Mouse (Mus musculus) heart, postnatal 0 days (tissue): ENCODE measurements around the gene 2010003K11Rik. TPM values are rescaled to one million over a fixed set of nuclear protein-coding genes. Genes with fewer than 3 reads are reported as not detected.

Experiments
- ATAC-seq: fragments of 200-750 bp; cut with Nextera tagmentation; 2 replicates; pipeline ENCODE4 v1.8.0; 2017; ENCODE audit warnings: low read depth, moderate number of reproducible peaks, moderate library complexity; ENCODE audit not compliant: insufficient read depth
- DNase-seq: peaks from one replicate; pipeline ENCODE4 v3.0.0-alpha.2; 2016; ENCODE audit warnings: low spot score
- H3K27ac ChIP-seq: fragments of 300-500 bp; sonication (generic); 2 replicates; pipeline ENCODE4 v1.5.1; 2014; ENCODE audit warnings: low read depth, mild to moderate bottlenecking
- H3K27me3 ChIP-seq: fragments of 300-500 bp; sonication (generic); 2 replicates; pipeline ENCODE4 v1.6.1; 2014; ENCODE audit warnings: low read length, mixed read lengths; ENCODE audit not compliant: control insufficient read depth, insufficient read depth
- H3K36me3 ChIP-seq: fragments of 300-500 bp; sonication (generic); replicated peaks from 2 replicates; pipeline ENCODE4 v1.6.1; 2014; ENCODE audit warnings: low read length, mixed read lengths; ENCODE audit not compliant: control insufficient read depth, insufficient read depth
- H3K4me1 ChIP-seq: fragments of 300-500 bp; sonication (generic); 2 replicates; pipeline ENCODE4 v1.6.1; 2014; ENCODE audit warnings: antibody characterized with exemption; ENCODE audit not compliant: control insufficient read depth, insufficient read depth
- H3K4me2 ChIP-seq: fragments of 300-500 bp; sonication (generic); 2 replicates; pipeline ENCODE4 v1.6.1; 2014; ENCODE audit warnings: low read depth, mild to moderate bottlenecking, low read length, moderate library complexity
- H3K4me3 ChIP-seq: fragments of 300-500 bp; sonication (generic); 2 replicates; pipeline ENCODE4 v1.5.1; 2014; ENCODE audit warnings: low read depth, low read length
- H3K9ac ChIP-seq: fragments of 300-500 bp; sonication (generic); replicated peaks from 2 replicates; pipeline ENCODE4 v1.6.1; 2014; ENCODE audit warnings: low read depth, low read length, mixed read lengths
- H3K9me3 ChIP-seq: fragments of 300-500 bp; sonication (generic); replicated peaks from 2 replicates; pipeline ENCODE4 v1.6.1; 2016; ENCODE audit warnings: low read length; ENCODE audit not compliant: control insufficient read depth
- CTCF ChIP-seq: IDR thresholded peaks from 2 replicates; pipeline ENCODE4 v1.5.1; 2016; ENCODE audit warnings: antibody characterized with exemption, control low read depth, low read depth
- EP300 ChIP-seq: IDR thresholded peaks from 2 replicates; pipeline ENCODE4 v1.6.1; 2016; ENCODE audit warnings: antibody characterized with exemption, low read depth
- WGBS: fragments of 180-500 bp; shearing (Covaris S2); extraction: QIAGEN DNeasy Blood & Tissue Kit; methylation state at CpG from one replicate; pipeline ENCODE4 v1.1.7; 2014; 5-methylcytosine and 5-hydroxymethylcytosine counted together
- polyA plus RNA-seq: library from polyadenylated mRNA; unstranded; fragments of >200 nt; fragmentation: Nextera tagmentation; extraction: Ambion mirVana; gene quantifications from 2 replicates; pipeline ENCODE4 v1.2.1, GENCODE M21; 2015
- total RNA-seq: library from RNA; depleted of rRNA; stranded (reverse); fragments of >200 nt; gene quantifications from 2 replicates; pipeline ENCODE4 v1.2.3, GENCODE M21; 2014; ENCODE audit warnings: low replicate concordance; rRNA removed

2010003K11Rik gene
- total and polyA plus RNA-seq, 2 experiments from 2014 or later: not detected

DNA sequence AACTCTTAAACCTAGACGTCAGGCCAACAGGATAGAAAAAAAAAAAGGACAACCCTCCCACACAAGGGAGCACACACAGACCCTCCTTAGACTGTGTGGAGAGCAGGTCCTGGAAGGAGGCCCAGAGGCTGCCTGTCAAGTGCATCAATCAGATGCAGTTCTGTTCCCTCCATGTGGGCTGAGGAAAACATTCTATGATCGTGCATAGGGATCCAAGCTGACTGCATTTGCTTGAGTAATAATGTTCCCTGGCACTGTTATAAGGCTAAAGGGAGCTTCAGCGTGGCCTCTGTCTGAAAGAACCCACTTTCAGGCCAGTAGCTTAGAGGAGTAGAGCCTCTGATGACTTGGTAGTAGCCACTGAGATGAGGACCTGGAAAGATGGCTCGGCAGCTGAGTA is 45.9 kb downstream of the 2010003K11Rik start:
- DNase-seq (no peak), ATAC-seq (no peak)
- no peaks in the 10 kb centered on the region for H3K9me3 ChIP-seq
- no peak overlapping the region for H3K4me3 ChIP-seq
- no peak overlapping the region for H3K27ac ChIP-seq
- no peak overlapping the region for H3K4me2 ChIP-seq
- no peaks in the 10 kb centered on the region for H3K4me1 ChIP-seq
- TF ChIP-seq EP300: no peak
- no peak for TF ChIP-seq CTCF
- H3K36me3 ChIP-seq: no peaks in the 10 kb centered on the region
- no peaks in the 10 kb centered on the region for H3K27me3 ChIP-seq
- WGBS: 46% methylated on average over 4 of the region's 4 CpGs
- H3K9ac ChIP-seq: no peak overlapping the region

DNA sequence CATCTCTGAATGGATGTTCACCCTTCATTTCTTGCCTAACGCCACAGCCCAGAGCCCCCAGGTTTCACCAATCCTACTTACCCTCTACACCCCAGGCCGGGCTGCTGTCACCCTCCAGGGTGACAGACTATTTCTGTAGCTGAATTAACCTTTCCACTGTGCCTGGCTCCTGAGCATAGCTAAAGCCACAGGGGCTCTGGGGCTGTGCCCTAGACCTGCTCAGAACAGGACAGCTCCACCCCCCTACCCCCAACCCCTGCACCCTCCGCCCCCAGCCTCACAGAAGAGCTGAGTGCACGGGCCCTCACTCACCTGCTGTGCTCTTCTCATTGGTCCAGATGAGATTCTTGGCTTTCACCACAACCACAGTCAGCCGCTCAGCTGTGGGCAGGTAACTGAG is 46.4 kb downstream of the 2010003K11Rik start:
- Histone ChIP-seq H3K36me3 (no peaks in the 10 kb centered on the region), H3K9me3 (no peaks in the 10 kb centered on the region), H3K4me1 (no peaks in the 10 kb centered on the region), H3K27me3 (no peaks in the 10 kb centered on the region), H3K4me2 (no peak overlapping the region), H3K9ac (no peak overlapping the region), H3K27ac (no peak overlapping the region), H3K4me3 (no peak overlapping the region)
- no peak for DNase-seq
- TF ChIP-seq EP300 (no peak), CTCF (no peak)
- WGBS: 47% methylated on average over 5 of the region's 5 CpGs
- no peak for ATAC-seq

DNA sequence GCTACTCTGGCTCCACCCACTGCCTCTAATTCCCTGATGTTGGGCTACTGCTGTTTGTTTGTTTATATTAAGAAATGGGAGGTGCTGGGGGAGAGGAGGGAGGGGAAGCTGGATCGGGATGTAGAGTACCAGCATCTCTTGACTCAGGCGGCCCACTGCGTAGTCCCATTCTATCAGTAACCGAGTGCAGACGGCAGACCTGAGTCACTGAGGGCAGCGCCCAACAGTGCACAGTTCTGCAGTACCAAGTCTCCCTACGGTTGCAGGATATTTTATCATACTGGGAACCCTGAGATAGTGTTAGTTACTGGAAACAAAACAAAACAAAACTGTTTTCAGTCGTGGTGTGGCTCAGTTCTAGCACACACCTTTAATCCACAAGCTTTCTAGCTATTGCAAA is 47.3 kb downstream of the 2010003K11Rik start:
- 53% methylated on average over 8 of the region's 8 CpGs for WGBS
- Histone ChIP-seq H3K4me3 (no peak overlapping the region), H3K4me2 (no peak overlapping the region), H3K27me3 (no peaks in the 10 kb centered on the region), H3K36me3 (no peaks in the 10 kb centered on the region), H3K9ac (no peak overlapping the region), H3K9me3 (no peaks in the 10 kb centered on the region), H3K27ac (no peak overlapping the region), H3K4me1 (no peaks in the 10 kb centered on the region)
- ATAC-seq (no peak), DNase-seq (no peak)
- TF ChIP-seq EP300 (no peak), CTCF (no peak)

DNA sequence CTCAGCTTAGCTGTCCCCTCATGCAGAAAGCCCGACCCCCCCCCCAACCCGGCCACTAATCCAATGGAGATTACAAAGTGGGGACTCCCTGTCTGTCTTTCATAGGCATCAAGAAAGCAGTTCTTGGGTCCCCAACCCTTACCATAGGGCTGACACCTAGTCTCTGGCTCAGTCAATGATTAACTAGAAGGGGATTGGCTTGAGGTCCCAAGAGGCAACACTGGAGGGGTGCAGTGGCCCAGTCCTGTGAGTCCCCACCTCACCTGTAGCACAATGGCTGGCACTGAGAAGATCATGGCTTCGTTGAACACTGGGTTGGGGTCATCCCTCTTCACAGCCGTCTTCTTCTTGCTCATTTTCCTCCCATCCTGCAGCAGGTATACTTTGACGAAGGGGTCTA is 47.7 kb downstream of the 2010003K11Rik start:
- H3K4me3 ChIP-seq: no peak overlapping the region
- 77% methylated on average over 5 of the region's 5 CpGs for WGBS
- ATAC-seq: no peak
- H3K9ac ChIP-seq: no peak overlapping the region
- H3K4me2 ChIP-seq: no peak overlapping the region
- TF ChIP-seq EP300: no peak
- H3K27me3 ChIP-seq: no peaks in the 10 kb centered on the region
- no peaks in the 10 kb centered on the region for H3K4me1 ChIP-seq
- no peaks in the 10 kb centered on the region for H3K36me3 ChIP-seq
- no peaks in the 10 kb centered on the region for H3K9me3 ChIP-seq
- H3K27ac ChIP-seq: no peak overlapping the region
- no peak for DNase-seq

DNA sequence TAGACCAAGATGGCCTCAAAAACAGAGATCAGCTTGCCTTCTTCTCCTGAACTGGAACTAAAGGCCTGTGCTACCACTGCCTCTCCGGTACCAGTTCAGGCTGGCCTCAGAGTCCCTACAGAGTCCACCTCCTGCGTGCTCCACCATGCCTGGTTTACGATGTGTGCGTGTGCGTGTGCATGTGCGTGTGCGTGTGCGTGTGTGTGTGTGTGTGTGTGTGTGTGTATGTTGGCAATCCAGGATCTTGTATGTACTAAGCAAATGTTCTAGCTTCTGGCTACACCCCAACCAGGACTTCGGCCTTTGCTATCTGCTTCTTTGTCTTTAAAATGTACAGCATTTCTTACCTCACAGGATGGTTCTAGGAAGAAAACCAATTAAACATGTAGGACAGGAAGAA is 49.2 kb downstream of the 2010003K11Rik start:
- ATAC-seq (no peak), DNase-seq (no peak)
- Histone ChIP-seq H3K9me3 (no peaks in the 10 kb centered on the region), H3K36me3 (no peaks in the 10 kb centered on the region), H3K9ac (no peak overlapping the region), H3K4me1 (no peaks in the 10 kb centered on the region), H3K4me2 (no peak overlapping the region), H3K4me3 (no peak overlapping the region), H3K27ac (no peak overlapping the region), H3K27me3 (no peaks in the 10 kb centered on the region)
- TF ChIP-seq EP300: no peak
- TF ChIP-seq CTCF: no peak
- whole genome bisulfite sequencing: 94% methylated on average over 9 of the region's 9 CpGs

DNA sequence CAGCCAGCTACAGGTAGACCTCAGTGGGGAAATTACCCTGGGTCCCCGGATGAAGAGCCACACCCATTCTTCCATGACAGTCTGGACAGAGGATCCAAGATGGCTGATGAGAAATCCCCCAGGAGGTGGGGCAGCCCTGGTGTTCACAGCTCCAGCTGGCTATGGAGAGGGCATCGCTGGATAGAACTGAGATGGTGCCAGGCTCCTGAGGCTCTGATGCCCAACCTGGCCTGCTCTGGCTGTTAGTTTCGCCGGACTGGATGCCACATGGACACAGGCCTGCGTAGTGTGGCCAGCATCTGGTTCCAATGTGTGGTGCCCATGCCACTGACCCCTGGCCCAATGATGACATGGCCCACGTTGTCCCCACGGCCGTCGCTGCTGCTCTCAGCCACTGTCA is 50.9 kb downstream of the 2010003K11Rik start:
- H3K9me3 ChIP-seq: no peaks in the 10 kb centered on the region
- ATAC-seq (no peak), DNase-seq (no peak)
- no peak for TF ChIP-seq CTCF
- TF ChIP-seq EP300: no peak
- H3K27ac ChIP-seq: no peak overlapping the region
- H3K27me3 ChIP-seq: no peaks in the 10 kb centered on the region
- no peak overlapping the region for H3K4me2 ChIP-seq
- WGBS: 83% methylated on average over 9 of the region's 9 CpGs
- no peak overlapping the region for H3K4me3 ChIP-seq
- H3K36me3 ChIP-seq: no peaks in the 10 kb centered on the region
- H3K9ac ChIP-seq: no peak overlapping the region
- no peaks in the 10 kb centered on the region for H3K4me1 ChIP-seq

Other genes starting within 250 kb of the 2010003K11Rik start
- 11.5 and 11.6 TPM in 2 replicates for gene Ssh3, start 229.4 kb downstream of the 2010003K11Rik start, total RNA-seq
- gene Ssh3, start 229.4 kb downstream of the 2010003K11Rik start, polyA plus RNA-seq: 6.2 and 6.4 TPM in 2 replicates
- 2.1 and 2.3 TPM in 2 replicates for gene Ankrd13d, start 215.4 kb downstream of the 2010003K11Rik start, total RNA-seq
- 0.40 and 0.41 TPM in 2 replicates for gene Ankrd13d, start 215.4 kb downstream of the 2010003K11Rik start, polyA plus RNA-seq
- gene Grk2, start 192.4 kb downstream of the 2010003K11Rik start, total RNA-seq: 50.4 and 50.6 TPM in 2 replicates
- gene Grk2, start 192.4 kb downstream of the 2010003K11Rik start, polyA plus RNA-seq: 6.9 and 7.8 TPM in 2 replicates
- gene Kdm2a, start 100.3 kb downstream of the 2010003K11Rik start, total RNA-seq: 55.0 and 65.3 TPM in 2 replicates
- gene Kdm2a, start 100.3 kb downstream of the 2010003K11Rik start, polyA plus RNA-seq: 15.4 and 15.7 TPM in 2 replicates
- 24.3 and 35.0 TPM in 2 replicates for gene Rhod, start 59.2 kb downstream of the 2010003K11Rik start, total RNA-seq
- 16.0 and 18.4 TPM in 2 replicates for gene Rhod, start 59.2 kb downstream of the 2010003K11Rik start, polyA plus RNA-seq
- gene Syt12, start 21.1 kb downstream of the 2010003K11Rik start, total RNA-seq: 2.8 TPM in 2 replicates
- gene Syt12, start 21.1 kb downstream of the 2010003K11Rik start, polyA plus RNA-seq: 0.26 and 0.46 TPM in 2 replicates
- gene Pcx, start 11.9 kb upstream of the 2010003K11Rik start, total RNA-seq: 12.4 and 13.8 TPM in 2 replicates
- gene Pcx, start 11.9 kb upstream of the 2010003K11Rik start, polyA plus RNA-seq: 4.7 and 5.2 TPM in 2 replicates
- 32.2 and 45.8 TPM in 2 replicates for gene Lrfn4, start 117.1 kb upstream of the 2010003K11Rik start, total RNA-seq
- gene Lrfn4, start 117.1 kb upstream of the 2010003K11Rik start, polyA plus RNA-seq: 1.7 and 1.9 TPM in 2 replicates
- gene Rce1, start 127.1 kb upstream of the 2010003K11Rik start, total RNA-seq: 60.6 and 64.6 TPM in 2 replicates
- 24.8 and 25.6 TPM in 2 replicates for gene Rce1, start 127.1 kb upstream of the 2010003K11Rik start, polyA plus RNA-seq
- 0.43 TPM in 1 of 2 replicates, not detected in the other for gene Gm960, start 200.1 kb upstream of the 2010003K11Rik start, total RNA-seq
- 0.54 and 1.6 TPM in 2 replicates for gene Gm960, start 200.1 kb upstream of the 2010003K11Rik start, polyA plus RNA-seq
- gene Sptbn2, start 212.6 kb upstream of the 2010003K11Rik start, total RNA-seq: 0.04 TPM in 2 replicates
- gene Sptbn2, start 212.6 kb upstream of the 2010003K11Rik start, polyA plus RNA-seq: 0.05 and 0.12 TPM in 2 replicates